Mouse (Mus musculus) stomach, embryonic 16.5 days (tissue): ENCODE measurements around the gene Tpbgl. TPM values are rescaled to one million over a fixed set of nuclear protein-coding genes. Genes with fewer than 3 reads are reported as not detected.

Source experiments
- ATAC-seq: fragments of 200-750 bp; cut with Nextera tagmentation; 2 replicates; pipeline ENCODE4 v1.8.0; 2017; ENCODE audit warnings: moderate number of reproducible peaks, moderate TSS enrichment; ENCODE audit not compliant: insufficient read depth, low FRiP score
- H3K27ac ChIP-seq: fragments of 300-500 bp; sonication (generic); 2 replicates; pipeline ENCODE4 v1.5.1; 2014; ENCODE audit warnings: low read length
- H3K27me3 ChIP-seq: fragments of 300-500 bp; sonication (generic); 2 replicates; pipeline ENCODE4 v1.6.1; 2014; ENCODE audit warnings: low read length, control low read depth, mixed read lengths; ENCODE audit not compliant: control insufficient read depth, insufficient read depth
- H3K36me3 ChIP-seq: fragments of 300-500 bp; sonication (generic); 2 replicates; pipeline ENCODE4 v1.6.1; 2014; ENCODE audit warnings: low read length; ENCODE audit not compliant: control insufficient read depth, insufficient read depth
- H3K4me1 ChIP-seq: fragments of 300-500 bp; sonication (generic); 2 replicates; pipeline ENCODE4 v1.6.1; 2014; ENCODE audit warnings: low read length, control low read depth, mixed read lengths; ENCODE audit not compliant: control insufficient read depth, insufficient read depth
- H3K4me2 ChIP-seq: fragments of 300-500 bp; sonication (generic); 2 replicates; pipeline ENCODE4 v1.6.1; 2014; ENCODE audit warnings: low read depth, low read length, mixed read lengths
- H3K4me3 ChIP-seq: fragments of 300-500 bp; sonication (generic); replicated peaks from 2 replicates; pipeline ENCODE4 v1.5.1; 2014; ENCODE audit warnings: mild to moderate bottlenecking, low read length
- H3K9ac ChIP-seq: fragments of 300-500 bp; sonication (generic); 2 replicates; pipeline ENCODE4 v1.6.1; 2014; ENCODE audit warnings: low read length
- H3K9me3 ChIP-seq: fragments of 300-500 bp; sonication (generic); replicated peaks from 2 replicates; pipeline ENCODE4 v1.6.1; 2016; ENCODE audit warnings: low read length, control low read depth; ENCODE audit not compliant: control insufficient read depth
- WGBS: fragments of 180-500 bp; shearing (Covaris S2); extraction: QIAGEN DNeasy Blood & Tissue Kit; methylation state at CpG from one replicate; pipeline ENCODE4 v1.1.7; 2014; 5-methylcytosine and 5-hydroxymethylcytosine counted together
- polyA plus RNA-seq: library from polyadenylated mRNA; unstranded; fragments of >200 nt; fragmentation: Nextera tagmentation; extraction: Ambion mirVana; gene quantifications from 2 replicates; pipeline ENCODE4 v1.2.1, GENCODE M21; 2015

The Tpbgl gene
- polyA plus RNA-seq, 1 experiment from 2014 or later, result 1.6 TPM

DNA sequence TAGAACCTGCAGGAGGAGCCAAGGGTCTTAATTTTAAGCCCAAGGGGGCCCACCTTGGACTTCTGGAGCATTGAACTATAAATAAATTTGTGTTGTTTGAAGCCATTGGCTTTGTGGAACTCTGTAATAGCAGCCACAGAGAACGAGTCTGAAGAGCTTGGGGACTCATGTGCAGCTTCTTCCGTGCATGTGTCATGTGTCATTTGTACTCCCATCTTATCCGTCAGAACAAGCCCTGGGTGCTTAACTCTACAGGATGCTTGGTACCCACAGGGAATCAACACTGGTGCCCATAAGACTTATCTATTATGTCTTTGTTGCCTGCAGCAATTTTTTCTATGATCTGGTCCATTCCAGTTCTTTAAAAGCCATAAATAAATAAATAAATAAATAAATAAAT lies 48.7 kb downstream of the Tpbgl start:
- H3K9me3 ChIP-seq, result no peaks in the 10 kb centered on the region
- no peak for ATAC-seq
- no peak overlapping the region for H3K9ac ChIP-seq
- H3K27ac ChIP-seq, result no peak overlapping the region
- 74% methylated on average over 3 of the region's 3 CpGs for WGBS
- H3K36me3 ChIP-seq, result no peaks in the 10 kb centered on the region
- H3K27me3 ChIP-seq, result no peaks in the 10 kb centered on the region
- no peak overlapping the region for H3K4me3 ChIP-seq
- H3K4me1 ChIP-seq, result no peaks in the 10 kb centered on the region; the same call in 1 of the 2 replicates
- no peak overlapping the region for H3K4me2 ChIP-seq

Other genes starting within 250 kb of the Tpbgl start
- 17.1 and 19.6 TPM in 2 replicates for gene Gdpd5, start 245.7 kb downstream of the Tpbgl start, polyA plus RNA-seq
- 0.14 and 0.34 TPM in 2 replicates for gene Klhl35, start 161.1 kb downstream of the Tpbgl start, polyA plus RNA-seq
- gene Rps3, start 143.4 kb downstream of the Tpbgl start, polyA plus RNA-seq, result 699 and 743 TPM in 2 replicates
- gene Arrb1, start 91.6 kb downstream of the Tpbgl start, polyA plus RNA-seq, result 12.6 and 13.6 TPM in 2 replicates
- gene Slco2b1, start 84.2 kb upstream of the Tpbgl start, polyA plus RNA-seq, result 4.0 and 4.6 TPM in 2 replicates
- not detected in 2 replicates for gene Olfr520, start 103.2 kb upstream of the Tpbgl start, polyA plus RNA-seq
- not detected in 2 replicates for gene Olfr521, start 136.4 kb upstream of the Tpbgl start, polyA plus RNA-seq
- gene Neu3, start 201.3 kb upstream of the Tpbgl start, polyA plus RNA-seq, result 6.8 and 7.5 TPM in 2 replicates
- gene Xrra1, start 232.0 kb upstream of the Tpbgl start, polyA plus RNA-seq, result 0.22 and 0.31 TPM in 2 replicates
- 370 and 373 TPM in 2 replicates for gene Spcs2, start 236.4 kb upstream of the Tpbgl start, polyA plus RNA-seq